Mouse (Mus musculus) neural tube, embryonic 14.5 days (tissue): ENCODE results near the gene Dmp1. TPM values are rescaled to one million over a fixed set of nuclear protein-coding genes. Genes with fewer than 3 reads are reported as not detected.

Experiments
- ATAC-seq: fragments of 200-750 bp; cut with Nextera tagmentation; 2 replicates; pipeline ENCODE4 v1.8.0; 2017; ENCODE audit warnings: low read depth, mild to moderate bottlenecking, moderate TSS enrichment, moderate library complexity
- H3K27ac ChIP-seq: fragments of 300-500 bp; sonication (generic); 2 replicates; pipeline ENCODE4 v1.5.1; 2014; ENCODE audit warnings: low read depth, mild to moderate bottlenecking, control low read depth, low read length, moderate library complexity, mixed read lengths
- H3K27me3 ChIP-seq: fragments of 300-500 bp; sonication (generic); 2 replicates; pipeline ENCODE4 v1.6.1; 2014; ENCODE audit warnings: low read length; ENCODE audit not compliant: control insufficient read depth, insufficient read depth
- H3K36me3 ChIP-seq: fragments of 300-500 bp; sonication (generic); 2 replicates; pipeline ENCODE4 v1.6.1; 2014; ENCODE audit warnings: low read length, mixed read lengths; ENCODE audit not compliant: control insufficient read depth, insufficient read depth
- H3K4me1 ChIP-seq: fragments of 300-500 bp; sonication (generic); 2 replicates; pipeline ENCODE4 v1.6.1; 2014; ENCODE audit warnings: low read length; ENCODE audit not compliant: control insufficient read depth, insufficient read depth
- H3K4me2 ChIP-seq: fragments of 300-500 bp; sonication (generic); 2 replicates; pipeline ENCODE4 v1.6.1; 2014; ENCODE audit warnings: mild to moderate bottlenecking, low read depth, low read length, control low read depth
- H3K4me3 ChIP-seq: fragments of 300-500 bp; sonication (generic); 2 replicates; pipeline ENCODE4 v1.5.1; 2014; ENCODE audit warnings: low read depth, low read length, control low read depth, mixed read lengths
- H3K9ac ChIP-seq: fragments of 300-500 bp; sonication (generic); replicated peaks from 2 replicates; pipeline ENCODE4 v1.6.1; 2014; ENCODE audit warnings: low read depth, mild to moderate bottlenecking, control low read depth, low read length, mixed read lengths
- H3K9me3 ChIP-seq: fragments of 300-500 bp; sonication (generic); 2 replicates; pipeline ENCODE4 v1.6.1; 2016; ENCODE audit warnings: low read length; ENCODE audit not compliant: control insufficient read depth
- WGBS: fragments of 180-500 bp; shearing (Covaris S2); extraction: QIAGEN DNeasy Blood & Tissue Kit; methylation state at CpG from one replicate; pipeline ENCODE4 v1.1.7; 2014; 5-methylcytosine and 5-hydroxymethylcytosine counted together
- polyA plus RNA-seq: library from polyadenylated mRNA; unstranded; fragments of >200 nt; fragmentation: Nextera tagmentation; extraction: Ambion mirVana; gene quantifications from 2 replicates; pipeline ENCODE4 v1.2.1, GENCODE M21; 2014

Gene Dmp1
- 0.27 TPM in 1 of 2 replicates, not detected in the other for polyA plus RNA-seq

DNA sequence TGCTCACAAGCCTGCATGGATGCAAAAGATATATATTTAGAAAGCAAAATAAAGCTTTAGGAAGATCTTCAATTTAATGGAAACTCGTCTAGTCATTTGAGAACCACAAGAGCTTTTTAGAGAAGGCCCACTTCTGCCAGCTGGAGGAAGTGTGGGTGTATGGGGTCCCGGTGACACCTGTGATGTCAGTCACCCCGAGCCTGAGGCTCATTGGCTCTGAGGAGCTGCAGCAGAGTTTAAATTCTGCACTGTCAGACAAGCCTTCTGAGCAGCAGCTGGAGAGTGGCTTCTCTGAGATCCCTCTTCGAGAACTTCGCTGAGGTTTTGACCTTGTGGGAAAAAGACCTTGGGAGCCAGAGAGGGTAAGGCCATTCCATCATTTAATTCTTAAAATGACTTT lies at the start of gene Dmp1:
Dmp1 (plus strand) TSS at position 263 of the 400 bp plus-strand sequence.
- H3K9ac ChIP-seq, result no peak within 1 kb of the TSS
- no peaks in the 10 kb centered on the region for H3K4me1 ChIP-seq
- H3K4me2 ChIP-seq, result no peak within 1 kb of the TSS
- H3K36me3 ChIP-seq, result no peaks in the 10 kb centered on the region
- no peaks in the 10 kb centered on the region for H3K27me3 ChIP-seq
- no peaks in the 10 kb centered on the region for H3K9me3 ChIP-seq
- no peak within 1 kb of the TSS for H3K4me3 ChIP-seq
- 80% methylated on average over 5 of the region's 5 CpGs for WGBS
- no peak within 1 kb of the TSS for H3K27ac ChIP-seq
- ATAC-seq, result no peak

DNA sequence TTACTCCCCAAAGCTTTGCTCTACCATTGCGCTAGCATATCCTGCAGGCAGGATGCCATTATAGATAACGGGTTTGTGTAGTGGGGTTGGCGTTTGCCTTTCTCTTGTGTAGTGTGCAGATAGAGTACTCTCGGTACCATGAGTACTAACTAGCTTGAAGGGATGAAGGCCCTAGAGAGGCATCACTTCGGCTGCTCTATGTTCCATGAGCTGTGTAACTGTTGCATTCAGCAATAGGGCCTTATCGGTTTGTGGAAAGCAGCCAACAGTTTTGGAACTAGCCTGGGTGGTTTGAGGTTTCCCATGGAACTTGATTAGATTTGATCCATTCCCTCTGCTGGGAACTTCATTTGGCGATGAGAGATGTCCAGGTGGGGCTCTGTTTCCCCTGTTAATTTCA lies 44.7 kb upstream of the Dmp1 start:
- Histone ChIP-seq H3K4me1 (no peaks in the 10 kb centered on the region), H3K4me3 (no peak overlapping the region), H3K36me3 (no peaks in the 10 kb centered on the region), H3K4me2 (no peak overlapping the region), H3K27me3 (no peaks in the 10 kb centered on the region), H3K9ac (no peak overlapping the region), H3K9me3 (no peaks in the 10 kb centered on the region), H3K27ac (no peak overlapping the region)
- 94% methylated on average over 7 of the region's 7 CpGs for WGBS
- ATAC-seq, result no peak

DNA sequence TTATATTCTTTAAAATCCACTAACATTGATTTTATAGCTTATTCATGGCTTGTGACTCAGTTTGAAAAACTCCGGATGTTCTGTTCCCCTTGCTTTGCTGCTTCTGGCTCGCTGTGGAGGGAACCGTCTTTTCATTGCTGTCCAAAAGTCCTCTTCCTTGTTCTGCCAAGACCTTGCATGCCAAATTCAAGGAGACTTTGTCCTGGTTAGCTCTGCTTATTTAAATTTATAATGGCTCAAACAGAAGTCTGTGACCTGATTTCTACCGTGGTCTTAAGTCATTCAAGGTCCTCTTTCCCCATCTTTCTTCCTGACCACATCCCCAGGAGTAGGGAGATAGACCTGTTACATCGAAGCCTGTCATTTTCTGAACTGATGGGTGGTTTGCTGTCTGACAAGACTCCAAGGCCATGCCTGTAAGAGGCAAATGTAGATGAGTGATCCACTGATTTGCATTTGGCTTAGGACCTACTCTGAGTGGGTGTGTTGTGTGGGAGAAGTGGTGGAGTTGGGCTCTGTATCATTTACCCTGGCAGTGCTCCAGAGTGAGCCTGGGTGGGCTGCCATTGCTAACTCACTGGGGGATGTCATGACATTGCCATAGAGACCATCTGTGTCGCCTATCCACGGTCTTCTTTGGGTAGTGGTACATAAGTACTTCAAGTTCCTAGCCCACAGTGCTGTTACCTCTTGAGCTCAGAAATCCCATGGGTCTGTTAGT lies 43.9 kb upstream of the Dmp1 start:
- Histone ChIP-seq H3K9ac (no peak overlapping the region), H3K27me3 (no peaks in the 10 kb centered on the region), H3K36me3 (no peaks in the 10 kb centered on the region), H3K4me3 (no peak overlapping the region), H3K4me1 (no peaks in the 10 kb centered on the region), H3K4me2 (no peak overlapping the region), H3K9me3 (no peaks in the 10 kb centered on the region), H3K27ac (no peak overlapping the region)
- 70% methylated on average over 7 of the region's 7 CpGs for WGBS
- ATAC-seq, result 0 out of 2 replicates have a peak, but pooled peaks have one; percentile 38

DNA sequence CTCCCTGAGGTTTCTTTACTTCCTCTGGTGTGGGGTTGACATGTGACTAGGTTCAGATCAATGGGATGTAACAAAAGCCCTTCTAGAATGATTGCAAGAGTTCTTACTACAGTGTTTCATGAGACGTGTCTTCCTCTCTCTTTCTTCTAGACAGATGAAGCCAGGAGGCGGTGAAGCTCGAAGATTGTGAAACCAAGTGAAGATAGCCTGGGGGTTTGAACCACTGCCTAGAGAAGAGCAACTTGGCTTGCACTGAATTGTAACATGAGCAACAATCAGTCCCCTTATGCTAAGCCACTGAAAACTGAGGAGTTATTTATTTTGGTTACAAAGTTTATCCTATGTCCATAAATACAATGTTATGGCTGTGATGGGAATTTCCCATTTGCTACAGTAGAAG lies 41.8 kb upstream of the Dmp1 start:
- 86% methylated on average over 3 of the region's 3 CpGs for WGBS
- Histone ChIP-seq H3K9me3 (no peaks in the 10 kb centered on the region), H3K4me1 (no peaks in the 10 kb centered on the region), H3K9ac (no peak overlapping the region), H3K27me3 (no peaks in the 10 kb centered on the region), H3K4me3 (no peak overlapping the region), H3K36me3 (no peaks in the 10 kb centered on the region), H3K27ac (no peak overlapping the region), H3K4me2 (no peak overlapping the region)
- ATAC-seq, result no peak

DNA sequence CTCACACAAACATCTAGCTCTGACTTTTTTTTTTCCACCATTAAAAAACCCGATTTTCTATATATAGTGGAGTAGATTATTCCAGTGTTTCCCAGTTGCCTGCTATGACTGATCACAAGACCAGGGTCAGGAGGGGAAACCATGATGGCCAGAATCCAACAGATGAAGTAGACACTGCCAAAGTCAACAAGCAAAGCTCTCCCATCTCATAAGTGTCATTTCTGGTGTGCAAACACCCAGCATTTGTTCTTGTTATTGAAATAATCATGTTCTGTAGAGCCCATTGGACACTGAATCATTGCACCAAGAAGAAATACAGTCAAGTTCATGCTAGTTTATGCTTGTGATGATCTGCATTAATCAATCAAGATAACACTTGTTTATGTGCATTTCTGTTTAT lies 41.0 kb upstream of the Dmp1 start:
- Histone ChIP-seq H3K4me3 (no peak overlapping the region), H3K9ac (no peak overlapping the region), H3K4me1 (no peaks in the 10 kb centered on the region), H3K4me2 (no peak overlapping the region), H3K27me3 (no peaks in the 10 kb centered on the region), H3K9me3 (no peaks in the 10 kb centered on the region), H3K27ac (no peak overlapping the region), H3K36me3 (no peaks in the 10 kb centered on the region)
- 85% methylated on average over 1 of the region's 1 CpGs for WGBS
- no peak for ATAC-seq

DNA sequence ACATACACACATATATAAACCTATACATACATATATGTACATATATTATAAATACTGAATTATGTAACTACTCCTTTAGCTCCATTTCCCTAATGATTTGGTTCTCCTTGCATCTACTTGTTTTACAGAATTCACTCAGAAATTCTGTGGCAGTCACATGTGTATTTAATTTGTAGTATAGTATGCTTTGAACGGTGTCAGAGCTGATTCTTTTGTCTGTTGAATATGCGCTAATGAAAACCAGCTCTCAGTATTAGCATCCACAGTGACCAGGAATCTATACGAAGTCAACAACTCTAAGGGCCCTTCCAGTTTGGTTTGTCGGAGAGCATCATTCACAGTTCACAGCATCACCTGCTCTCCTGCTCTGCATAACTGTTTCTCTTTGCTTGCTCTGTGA lies 38.9 kb upstream of the Dmp1 start:
- H3K27me3 ChIP-seq, result no peaks in the 10 kb centered on the region
- no peak overlapping the region for H3K27ac ChIP-seq
- H3K4me3 ChIP-seq, result no peak overlapping the region
- no peaks in the 10 kb centered on the region for H3K4me1 ChIP-seq
- no peak overlapping the region for H3K4me2 ChIP-seq
- no peaks in the 10 kb centered on the region for H3K9me3 ChIP-seq
- ATAC-seq, result no peak
- H3K36me3 ChIP-seq, result no peaks in the 10 kb centered on the region
- H3K9ac ChIP-seq, result no peak overlapping the region
- WGBS, result 82% methylated on average over 4 of the region's 4 CpGs

DNA sequence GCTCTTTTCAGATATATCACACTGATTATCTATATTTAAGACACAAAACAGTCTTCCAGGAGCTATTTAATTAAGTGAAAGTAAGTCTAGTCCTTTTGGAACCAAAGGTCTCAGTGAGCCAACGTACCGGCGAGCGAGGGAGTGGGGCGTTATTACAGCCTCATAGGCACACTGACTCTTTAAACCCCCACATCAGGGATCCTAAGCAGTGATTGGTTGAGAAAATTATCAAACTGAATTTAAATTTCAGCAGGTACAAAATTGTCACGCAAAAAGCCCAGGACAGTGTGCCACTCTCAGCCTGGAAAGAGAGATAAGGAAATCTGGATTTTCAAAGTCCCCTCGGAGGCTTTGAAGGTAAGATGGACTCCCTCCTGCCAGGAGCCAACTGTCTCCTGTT lies 32.0 kb upstream of the Dmp1 start, which contains the start of gene Dspp:
Dspp (plus strand) TSS at position 301 of the 400 bp plus-strand sequence.
- H3K27me3 ChIP-seq, result no peaks in the 10 kb centered on the region
- WGBS, result 88% methylated on average over 7 of the region's 7 CpGs
- no peak within 1 kb of the TSS for H3K4me2 ChIP-seq

DNA sequence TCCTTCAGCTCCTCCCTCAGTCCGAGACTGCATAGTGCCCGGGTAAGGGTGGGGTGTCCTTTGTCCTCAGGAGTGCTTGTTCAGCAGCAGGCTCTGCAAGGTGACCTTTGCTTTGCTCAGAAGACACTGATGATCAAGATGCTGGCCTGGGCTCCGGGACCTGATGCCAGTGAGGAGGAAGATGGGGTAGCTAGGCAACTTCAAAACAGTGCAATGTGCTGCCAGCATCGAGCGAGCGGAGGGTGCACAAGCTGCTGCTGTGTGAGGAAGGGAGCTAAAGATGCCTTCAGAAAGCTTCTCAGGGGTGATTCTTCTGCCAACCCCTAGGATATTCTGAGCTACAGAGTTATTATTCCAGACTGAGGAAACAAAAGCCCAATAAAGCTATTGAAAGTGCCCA lies 29.3 kb upstream of the Dmp1 start:
- Histone ChIP-seq H3K4me2 (no peak overlapping the region), H3K27me3 (no peaks in the 10 kb centered on the region), H3K27ac (no peak overlapping the region), H3K4me3 (no peak overlapping the region), H3K9me3 (no peaks in the 10 kb centered on the region), H3K36me3 (no peaks in the 10 kb centered on the region), H3K4me1 (no peaks in the 10 kb centered on the region), H3K9ac (no peak overlapping the region)
- ATAC-seq, result no peak
- WGBS, result 79% methylated on average over 6 of the region's 6 CpGs

More for the DNA sequence above, 32.0 kb upstream of the Dmp1 start, which contains the start of gene Dspp:
- ATAC-seq, result no peak
- Histone ChIP-seq H3K27ac (no peak within 1 kb of the TSS), H3K36me3 (no peaks in the 10 kb centered on the region), H3K9ac (no peak within 1 kb of the TSS), H3K4me3 (no peak within 1 kb of the TSS), H3K9me3 (no peaks in the 10 kb centered on the region), H3K4me1 (no peaks in the 10 kb centered on the region)

DNA sequence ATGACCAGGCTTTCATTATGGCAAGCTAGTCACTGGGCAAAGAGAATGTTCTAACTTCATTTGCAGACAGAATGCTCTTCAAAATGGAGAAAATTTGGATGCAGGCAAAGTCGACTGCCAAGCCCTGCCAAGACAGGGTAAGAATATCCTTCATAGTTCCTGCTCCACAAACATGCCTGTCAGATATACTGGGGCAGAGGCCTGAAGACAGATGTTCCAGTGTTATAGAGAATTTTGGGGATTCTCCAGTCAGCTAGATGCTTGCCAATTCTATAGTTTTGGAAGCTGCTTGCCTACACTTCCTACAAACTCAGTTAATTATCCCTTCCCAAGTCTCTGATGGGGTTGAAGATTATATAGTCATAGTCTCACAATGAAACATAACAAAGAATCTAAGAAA lies 18.7 kb upstream of the Dmp1 start:
- no peaks in the 10 kb centered on the region for H3K36me3 ChIP-seq
- H3K27me3 ChIP-seq, result no peaks in the 10 kb centered on the region
- H3K4me1 ChIP-seq, result no peaks in the 10 kb centered on the region
- H3K27ac ChIP-seq, result no peak overlapping the region
- H3K4me3 ChIP-seq, result no peak overlapping the region
- WGBS, result 88% methylated on average over 1 of the region's 1 CpGs
- no peak for ATAC-seq
- 0 out of 2 replicates have a peak, but pooled peaks cover 2% of the 10 kb centered on the region for H3K9me3 ChIP-seq
- H3K9ac ChIP-seq, result no peak overlapping the region
- H3K4me2 ChIP-seq, result no peak overlapping the region
